Mouse (Mus musculus) induced T-regulatory cell, adult 2 months (primary cell): ENCODE data around the gene Izumo4.

Experiments used
- DNase-seq: peaks from one replicate; pipeline ENCODE4 v3.0.0-alpha.2; 2012; ENCODE audit warnings: low read depth

The Izumo4 gene

DNA sequence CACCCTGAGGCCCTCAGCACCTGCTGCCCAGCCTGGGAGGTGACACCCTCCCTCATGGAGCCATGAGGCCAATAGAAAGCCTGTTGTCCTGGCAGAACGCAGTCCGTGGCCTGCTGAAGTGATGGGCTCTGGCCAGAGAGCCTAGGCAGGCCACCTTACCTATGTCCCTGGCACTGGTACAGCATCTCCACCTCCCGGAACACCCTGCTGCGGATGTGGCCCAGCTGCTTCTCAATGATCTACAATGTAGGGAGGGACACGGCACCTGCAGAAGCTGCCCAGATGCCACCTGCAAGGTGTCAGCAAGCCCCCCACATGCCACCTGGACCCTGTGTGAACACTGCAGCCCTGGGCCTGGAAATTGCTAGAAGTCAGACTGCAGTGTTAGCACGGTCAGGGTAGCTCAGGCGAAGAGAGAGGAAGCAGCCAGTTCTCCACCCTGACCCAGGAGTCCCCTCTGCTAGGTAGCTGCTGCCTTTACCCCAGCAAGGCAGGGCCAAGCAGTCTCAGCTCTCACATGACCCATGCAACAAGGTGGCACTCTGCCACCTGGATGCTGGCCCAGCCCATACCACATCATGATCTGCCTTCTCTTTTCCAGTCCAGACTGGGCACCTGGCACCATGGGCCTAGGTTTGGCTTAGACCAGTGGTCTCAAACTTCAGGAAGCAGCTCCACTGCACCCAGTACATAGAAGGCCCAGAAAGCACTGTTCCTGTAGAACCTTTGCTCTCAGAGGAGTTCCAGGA lies 32.1 kb upstream of the Izumo4 start:
- DNase-seq: no peak

GRCm38 (mm10) chr10:80670531-80670930 lies 31.5 kb upstream of the Izumo4 start:
- no peak for DNase-seq

DNA sequence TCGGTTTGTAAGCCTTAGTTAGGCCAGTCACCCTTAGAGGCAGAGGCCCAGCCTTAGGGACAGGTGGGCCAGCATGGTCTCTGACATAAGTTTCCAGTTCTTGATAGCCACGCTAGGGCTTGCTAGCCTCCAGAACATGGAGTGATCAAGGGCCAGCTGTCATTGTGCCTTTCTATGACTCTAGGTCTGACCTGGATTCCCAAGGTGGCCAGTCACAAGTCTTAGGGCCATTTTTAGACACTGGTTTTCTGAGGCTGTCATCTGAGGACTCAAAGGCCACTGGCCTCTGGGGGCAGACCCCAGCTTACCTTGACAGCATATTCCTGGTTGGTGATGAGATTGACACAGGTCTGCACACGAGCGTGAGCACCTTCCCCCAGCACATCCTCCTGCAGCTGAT lies 30.7 kb upstream of the Izumo4 start:
- DNase-seq: no peak

GRCm38 (mm10) chr10:80671936-80672690 lies 29.9 kb upstream of the Izumo4 start:
- DNase-seq: no peak

DNA sequence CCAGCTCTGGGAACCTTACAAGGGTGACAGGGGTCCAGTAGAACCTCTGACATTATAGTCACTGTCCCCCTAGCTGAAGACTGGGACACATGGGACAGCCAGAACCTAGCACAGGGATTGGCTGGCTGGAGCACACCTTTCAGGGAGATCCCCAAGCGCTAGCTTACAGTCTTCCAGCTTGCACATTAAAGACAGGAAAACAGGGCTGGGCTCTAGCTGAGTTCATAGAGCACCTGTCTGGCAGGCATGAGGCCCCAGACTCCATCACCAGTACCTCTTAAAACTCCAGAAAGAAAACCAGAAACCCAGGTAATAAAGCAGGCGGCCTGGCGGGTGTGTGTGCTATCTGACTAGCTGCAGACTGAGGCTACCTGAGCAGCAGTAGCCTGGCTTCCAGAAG lies 28.3 kb upstream of the Izumo4 start:
- no peak for DNase-seq

DNA sequence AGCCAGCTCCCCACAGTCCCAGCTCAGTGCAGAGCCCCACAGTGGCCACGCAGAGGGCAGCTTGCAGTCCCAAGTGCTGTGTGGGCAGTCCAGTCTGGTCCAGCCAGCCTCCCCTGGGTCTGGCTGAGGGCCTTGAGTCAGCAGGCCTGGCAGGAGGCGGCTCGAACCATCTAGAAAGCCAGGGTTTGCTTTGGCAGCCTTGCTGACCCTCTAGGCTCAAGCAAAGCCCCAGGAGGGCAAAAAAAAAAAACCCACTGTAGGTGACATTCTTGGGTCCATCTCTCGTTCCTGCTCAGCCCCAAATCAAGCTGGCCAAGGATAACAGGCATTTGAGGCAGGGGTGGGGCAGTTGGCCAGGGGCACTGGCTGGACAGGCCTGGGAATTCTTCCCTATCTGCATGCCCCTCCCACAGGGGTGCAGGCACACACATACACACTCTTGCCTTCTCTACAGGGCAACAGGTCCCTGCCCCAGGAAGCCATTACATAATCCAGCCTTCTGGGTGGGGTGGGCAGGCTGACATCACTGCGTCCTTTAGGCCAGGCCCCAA lies 27.7 kb upstream of the Izumo4 start:
- no peak for DNase-seq

DNA sequence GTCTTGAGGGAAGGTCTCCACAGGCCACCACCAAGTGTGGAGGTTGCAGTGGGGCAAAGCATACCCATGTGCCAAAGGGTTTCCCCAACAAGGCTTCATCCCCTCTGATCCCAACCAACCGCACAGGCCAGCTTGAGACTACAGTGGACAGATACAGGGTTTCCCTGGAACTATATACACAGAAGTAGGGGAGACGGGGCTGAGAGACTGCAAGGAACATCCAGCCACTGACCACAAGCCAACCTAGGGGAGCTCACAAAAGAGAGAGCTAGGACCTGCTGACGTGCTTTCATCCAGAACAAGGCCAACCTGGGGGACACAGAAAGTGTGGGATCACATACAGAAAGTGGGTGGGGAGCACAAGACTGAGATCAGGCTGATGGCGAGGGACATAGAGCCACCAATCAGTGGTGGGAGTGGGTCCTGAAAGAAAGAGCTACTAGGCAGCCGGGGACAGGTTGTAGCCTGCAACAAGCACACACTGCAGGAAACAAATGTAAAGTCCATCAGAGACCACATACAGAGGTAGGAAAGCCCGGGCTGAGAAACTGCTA lies 27.1 kb upstream of the Izumo4 start:
- DNase-seq: no peak

DNA sequence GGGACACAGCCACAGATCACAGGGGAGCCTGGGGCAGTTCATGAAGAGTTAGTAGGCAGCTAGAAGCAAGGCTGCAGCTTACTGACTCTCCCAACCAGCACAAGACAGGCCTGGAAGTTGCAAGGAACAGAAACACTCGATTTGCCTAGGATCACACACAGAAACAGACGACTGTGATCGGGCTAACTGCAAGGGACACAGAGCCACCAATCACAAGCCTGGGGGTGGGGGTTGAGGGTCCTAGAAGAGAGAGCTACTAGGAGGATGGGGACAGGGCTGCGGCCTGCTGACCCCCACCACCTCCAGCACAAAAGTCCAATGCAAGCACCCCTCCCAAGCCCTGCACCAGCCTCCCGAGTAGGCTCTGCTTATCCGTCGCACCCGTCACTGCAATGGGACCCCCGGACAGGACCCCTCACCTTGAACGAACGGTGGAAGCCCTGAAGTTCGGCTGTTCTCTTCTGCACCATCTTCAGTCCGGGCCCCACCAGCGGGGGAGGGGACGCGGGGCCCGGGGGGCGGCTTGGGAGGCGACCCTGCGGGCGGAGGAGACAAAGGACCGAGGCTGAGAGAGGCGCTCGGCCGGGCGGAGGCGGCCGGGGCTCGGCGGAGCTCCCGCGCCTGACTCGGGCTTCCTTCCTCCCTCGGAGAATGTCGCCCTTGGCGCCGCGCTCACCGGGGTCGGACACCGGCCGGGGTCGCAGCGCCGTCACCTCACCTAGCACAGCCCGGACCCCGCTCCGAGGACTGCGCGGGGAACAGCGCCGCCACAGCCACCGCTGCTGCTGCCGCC lies 26.4 kb upstream of the Izumo4 start:
- DNase-seq: peak; percentile 59

- DNase-seq: peak; percentile 100
Observed at GRCm38 (mm10) chr10:80676198-80676928, 25.6 kb upstream of the Izumo4 start.

DNA sequence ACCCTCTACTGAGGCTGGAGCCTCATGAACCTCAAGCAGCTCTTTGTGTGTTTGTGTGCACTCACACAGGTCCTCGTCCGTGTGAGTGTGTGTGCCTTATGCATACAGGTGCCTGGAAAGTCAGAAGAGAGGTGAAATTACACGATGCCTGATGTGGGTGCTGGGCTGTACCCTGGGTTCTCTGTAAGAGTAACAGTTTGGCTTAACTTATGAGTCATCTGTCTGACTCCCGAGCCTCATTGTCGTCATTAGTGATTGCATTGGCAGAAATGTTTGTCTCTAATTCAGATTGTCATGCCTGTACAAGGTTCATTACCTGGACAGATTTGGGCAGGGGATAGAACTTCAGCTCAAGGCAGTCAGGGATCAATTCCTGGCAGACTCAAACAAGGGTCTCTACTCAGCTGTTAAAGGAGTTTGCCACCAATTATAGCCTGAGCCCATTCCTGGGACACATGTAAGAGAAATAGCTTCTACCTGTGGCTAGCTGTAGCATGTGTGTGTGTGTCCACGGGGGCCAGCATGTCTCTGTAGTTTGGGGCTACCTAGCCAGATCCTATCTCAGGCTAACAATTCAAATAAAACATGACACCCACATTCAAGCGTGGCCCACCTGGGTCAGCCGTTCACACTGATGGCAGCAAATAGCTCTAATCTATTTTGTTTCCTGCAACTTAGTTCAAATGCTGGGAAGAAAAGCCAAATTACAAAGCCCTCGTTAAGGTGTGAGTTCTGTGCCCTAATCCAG lies 24.7 kb upstream of the Izumo4 start:
- peak; percentile 92 for DNase-seq

DNA sequence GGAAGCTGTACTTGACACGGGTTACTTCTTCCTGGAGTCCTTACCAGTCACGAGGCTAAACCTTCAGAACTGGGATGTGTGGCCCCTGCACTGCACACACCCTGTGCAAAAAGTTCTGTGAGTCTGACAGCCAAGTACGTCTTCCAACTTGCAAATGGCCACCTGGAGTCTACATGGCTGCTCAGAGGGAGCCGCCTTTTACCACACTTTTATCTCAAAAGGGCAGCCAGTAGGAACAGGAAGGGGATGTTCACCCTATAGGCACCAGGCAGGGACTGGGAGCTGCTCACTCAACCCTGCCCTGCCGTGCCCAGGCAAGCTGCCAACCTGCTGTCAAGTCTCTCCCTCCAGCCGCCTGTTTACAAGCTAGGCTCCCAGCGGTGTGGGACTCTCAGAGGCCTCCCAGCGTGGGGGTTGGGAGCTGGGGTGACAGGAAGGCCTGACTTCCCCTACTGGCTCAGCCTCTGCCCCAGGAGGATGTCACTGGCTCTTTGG lies 24.0 kb upstream of the Izumo4 start, which contains the start of gene Mknk2:
Gene Mknk2 (minus strand): TSS at position 171 of the 495 bp plus-strand sequence.
- peak; percentile 95 for DNase-seq

DNA sequence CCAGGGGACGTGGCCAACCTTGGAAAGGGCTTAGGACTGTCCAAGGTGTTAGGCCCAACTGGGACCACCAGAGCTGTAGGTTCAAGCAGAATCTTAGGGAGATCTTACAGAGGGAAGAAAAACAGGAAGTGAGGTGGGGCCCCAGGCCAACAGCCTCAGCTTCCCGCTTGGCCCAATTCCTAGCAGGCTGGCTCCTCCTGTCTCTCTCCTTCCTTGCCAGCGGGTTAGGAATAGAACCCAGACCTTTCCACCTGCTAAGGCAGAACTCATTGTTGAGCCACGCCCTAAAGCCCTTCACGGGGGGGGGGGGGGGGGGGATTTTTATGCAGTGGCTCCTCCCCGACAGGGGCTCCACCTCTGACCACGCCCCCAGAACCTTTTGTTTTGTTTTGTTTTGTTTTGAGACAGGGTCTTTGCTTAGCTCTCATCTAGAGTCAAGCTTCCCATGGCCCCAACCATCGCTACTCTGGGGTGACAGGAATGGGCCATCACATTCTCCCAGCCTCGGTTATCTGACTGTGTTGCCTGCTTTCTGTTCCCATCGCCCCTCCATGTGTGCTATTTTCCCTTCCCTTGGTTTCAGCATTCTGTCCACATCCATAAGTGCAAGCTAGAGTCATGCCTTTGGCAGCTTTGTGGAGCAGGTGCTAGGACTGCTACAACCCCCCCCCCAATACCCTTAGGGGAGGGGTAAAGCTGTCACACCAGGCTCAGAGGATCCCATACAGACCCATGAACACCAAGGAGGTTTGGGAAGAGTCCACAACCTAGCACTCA lies 23.2 kb upstream of the Izumo4 start:
- DNase-seq: peak; percentile 89

GRCm38 (mm10) chr10:80679556-80680259 lies 22.3 kb upstream of the Izumo4 start:
- DNase-seq: peak; percentile 45

DNA sequence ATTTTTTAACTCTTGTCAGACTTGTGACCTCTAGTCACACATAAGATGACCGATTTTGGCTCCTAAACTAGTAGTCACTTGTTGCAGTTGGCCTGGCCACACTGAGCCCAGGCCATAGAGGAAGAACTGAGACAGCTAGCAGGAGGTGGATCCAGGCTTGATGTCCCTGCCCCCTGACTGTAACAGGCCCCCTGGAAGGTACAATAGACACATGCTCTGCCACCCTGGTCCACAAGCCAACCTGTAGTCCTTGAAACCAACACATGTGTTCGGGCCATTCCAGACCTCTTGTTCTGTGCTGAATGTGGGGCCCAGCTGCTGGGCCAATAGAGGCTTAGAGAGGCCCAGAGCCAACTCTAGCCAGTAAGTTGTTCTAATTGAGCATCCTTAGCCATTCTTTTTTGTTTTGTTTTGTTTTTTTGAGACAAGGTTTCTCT lies 21.7 kb upstream of the Izumo4 start:
- DNase-seq: peak; percentile 44

- DNase-seq: peak; percentile 87
Observed at GRCm38 (mm10) chr10:80682003-80682402, 20.0 kb upstream of the Izumo4 start.

DNA sequence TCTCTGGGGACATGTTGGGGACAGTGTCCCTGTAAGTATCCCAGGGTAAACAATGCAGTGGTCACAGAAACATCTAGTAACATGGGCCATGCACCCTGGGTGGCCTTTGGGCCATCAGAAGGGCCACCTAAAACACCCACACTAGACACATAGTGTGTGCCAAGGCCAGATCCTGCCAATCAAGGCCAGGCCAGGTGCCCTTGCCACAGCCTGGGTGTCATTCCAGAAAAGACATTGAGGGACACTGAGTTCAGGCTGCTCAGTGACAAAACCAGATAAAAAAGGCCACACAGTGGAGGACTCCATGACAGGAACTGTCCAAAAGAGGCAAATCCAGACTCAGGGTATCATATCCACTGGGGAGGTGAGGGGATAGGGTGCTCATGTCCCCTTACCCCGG lies 18.3 kb upstream of the Izumo4 start:
- no peak for DNase-seq

GRCm38 (mm10) chr10:80684214-80684613 lies 17.8 kb upstream of the Izumo4 start:
- DNase-seq: peak; percentile 90

DNA sequence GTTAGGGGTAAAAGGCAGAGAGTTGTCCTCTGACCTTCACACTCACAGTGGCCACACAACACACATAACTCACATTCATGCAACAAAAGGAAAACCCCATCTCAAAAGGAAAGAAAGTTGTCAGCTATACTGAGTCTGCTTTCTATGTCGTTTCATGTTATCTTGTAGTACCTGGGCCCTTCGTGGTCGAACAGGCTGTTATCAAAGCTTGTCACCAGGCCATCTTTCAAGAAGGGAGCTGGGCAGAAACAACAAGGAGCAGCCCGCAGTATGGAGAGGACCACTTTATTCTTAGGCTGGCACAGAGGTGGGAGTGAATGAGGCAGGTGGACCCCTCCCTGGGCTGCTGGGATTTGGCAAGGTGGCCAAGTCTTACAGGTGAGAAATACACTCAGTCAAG lies 17.0 kb upstream of the Izumo4 start:
- peak; percentile 40 for DNase-seq

DNA sequence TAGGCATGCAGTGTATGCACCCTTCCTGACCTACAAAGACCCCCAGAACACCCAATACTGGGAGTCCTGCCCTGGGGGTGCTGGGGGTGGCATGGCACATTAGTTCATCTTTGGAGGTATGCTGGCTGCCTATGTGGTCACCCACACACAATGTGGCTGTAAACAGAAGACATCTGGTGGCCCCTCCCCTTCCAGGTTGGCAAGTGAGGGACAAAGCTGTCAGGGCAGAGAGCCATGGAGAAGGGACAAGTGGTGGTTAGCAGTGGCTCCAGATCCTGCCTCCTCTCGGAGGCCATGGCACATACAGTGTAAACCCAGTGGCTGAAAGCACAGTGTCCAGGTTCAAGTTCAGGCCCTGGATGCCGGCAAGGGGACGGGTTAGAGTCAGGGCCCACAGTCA lies 15.4 kb upstream of the Izumo4 start:
- no peak for DNase-seq
